Mouse (Mus musculus): ENCODE measurements around the gene Umad1.

DNA sequence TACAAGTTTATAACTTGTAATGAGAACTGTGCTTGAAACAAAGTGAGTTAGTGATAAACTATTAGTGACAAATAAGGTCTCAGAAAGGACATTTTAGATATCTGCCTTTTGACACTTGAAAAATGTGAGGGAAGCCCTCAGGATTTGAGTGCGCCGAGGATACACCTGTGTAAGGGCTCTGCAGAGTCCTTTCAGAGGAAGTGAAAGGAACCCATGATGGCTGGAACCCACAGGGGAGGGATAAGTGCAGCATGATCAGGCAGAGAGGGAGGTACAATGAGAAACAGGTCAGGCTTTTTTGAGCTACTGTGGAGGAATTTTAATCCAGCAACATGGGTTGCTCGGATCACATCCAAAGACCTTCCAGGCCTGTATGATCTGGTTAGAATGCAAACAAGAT, 239.9 kb downstream of the Umad1 start:
- TF ChIP-seq GATA1 (IDR thresholded peaks at IDR 0.05; ENCODE audit: borderline replicate concordance, low read length) (no peak), FLI1 (IDR thresholded peaks at IDR 0.05; ENCODE audit: low read length) (no peak)
